Mouse (Mus musculus) forebrain, embryonic 15.5 days (tissue): ENCODE data around the gene Abhd4. TPM values are rescaled to one million over a fixed set of nuclear protein-coding genes. Genes with fewer than 3 reads are reported as not detected.
A peak's percentile ranks its signal among the peaks of the same experiment; 100 is the strongest.

Source experiments
- ATAC-seq: fragments of 200-750 bp; cut with Nextera tagmentation; replicated peaks from 2 replicates; pipeline ENCODE4 v1.8.0; 2017; ENCODE audit warnings: mild to moderate bottlenecking, moderate TSS enrichment, moderate library complexity
- H3K27ac ChIP-seq: fragments of 300-500 bp; sonication (generic); replicated peaks from 2 replicates; pipeline ENCODE4 v1.5.1; 2015; ENCODE audit warnings: mild to moderate bottlenecking, inconsistent platforms
- H3K27me3 ChIP-seq: fragments of 300-500 bp; sonication (generic); 2 replicates; pipeline ENCODE4 v1.6.1; 2015; ENCODE audit warnings: inconsistent platforms
- H3K36me3 ChIP-seq: fragments of 300-500 bp; sonication (generic); 2 replicates; pipeline ENCODE4 v1.6.1; 2015; ENCODE audit warnings: mild to moderate bottlenecking, inconsistent platforms
- H3K4me1 ChIP-seq: fragments of 300-500 bp; sonication (generic); 2 replicates; pipeline ENCODE4 v1.6.1; 2015; ENCODE audit warnings: inconsistent platforms
- H3K4me2 ChIP-seq: fragments of 300-500 bp; sonication (generic); replicated peaks from 2 replicates; pipeline ENCODE4 v1.6.1; 2015; ENCODE audit warnings: mild to moderate bottlenecking, inconsistent platforms
- H3K4me3 ChIP-seq: fragments of 300-500 bp; sonication (generic); 2 replicates; pipeline ENCODE4 v1.5.1; 2015; ENCODE audit warnings: mild to moderate bottlenecking, inconsistent platforms
- H3K9ac ChIP-seq: fragments of 300-500 bp; sonication (generic); replicated peaks from 2 replicates; pipeline ENCODE4 v1.6.1; 2015; ENCODE audit warnings: mild to moderate bottlenecking, inconsistent platforms
- H3K9me3 ChIP-seq: fragments of 300-500 bp; sonication (generic); 2 replicates; pipeline ENCODE4 v1.6.1; 2016; ENCODE audit warnings: inconsistent platforms
- WGBS: fragments of 180-500 bp; shearing (Covaris S2); methylation state at CpG from one replicate; pipeline ENCODE4 v1.1.7; 2015; ENCODE audit warnings: mixed read lengths; 5-methylcytosine and 5-hydroxymethylcytosine counted together
- polyA plus RNA-seq: library from polyadenylated mRNA; unstranded; fragments of >200 nt; fragmentation: Nextera tagmentation; extraction: Ambion mirVana; gene quantifications from 2 replicates; pipeline ENCODE4 v1.2.1, GENCODE M21; 2015

Gene Abhd4
- polyA plus RNA-seq: 47.7 and 53.9 TPM in 2 replicates

GRCm38 (mm10) chr14:54253741-54254291 is at the start of gene Abhd4, which contains the start of gene Dad1:
Gene Abhd4, plus strand, starts transcription at chr14:54254188.
Gene Dad1, minus strand, starts transcription at chr14:54254104.
- peak within 1 kb of the TSS; percentile 87 for H3K27ac ChIP-seq
- WGBS: under 1% methylated on average over 39 of the region's 39 CpGs

GRCm38 (mm10) chr14:54204311-54204710 is 49.7 kb upstream of the Abhd4 start:
- no peak overlapping the region for H3K9ac ChIP-seq
- no peak for ATAC-seq
- 91% methylated on average over 8 of the region's 8 CpGs for WGBS
- H3K36me3 ChIP-seq: no peaks in the 10 kb centered on the region
- H3K27me3 ChIP-seq: no peaks in the 10 kb centered on the region
- no peak overlapping the region for H3K4me3 ChIP-seq
- no peak overlapping the region for H3K4me2 ChIP-seq
- no peaks in the 10 kb centered on the region for H3K4me1 ChIP-seq
- no peaks in the 10 kb centered on the region for H3K9me3 ChIP-seq
- no peak overlapping the region for H3K27ac ChIP-seq

More at GRCm38 (mm10) chr14:54253741-54254291, at the start of gene Abhd4, which contains the start of gene Dad1:
- Histone ChIP-seq H3K9ac (peak within 1 kb of the TSS; percentile 69), H3K4me2 (peak within 1 kb of the TSS; percentile 61), H3K27me3 (no peaks in the 10 kb centered on the region), H3K9me3 (no peaks in the 10 kb centered on the region), H3K4me3 (peak within 1 kb of the TSS; percentile 65), H3K36me3 (no peaks in the 10 kb centered on the region), H3K4me1 (peaks cover 44% of the 10 kb centered on the region)
- ATAC-seq: peak; percentile 100

GRCm38 (mm10) chr14:54204786-54205185 is 49.2 kb upstream of the Abhd4 start:
- Histone ChIP-seq H3K4me3 (no peak overlapping the region), H3K36me3 (no peaks in the 10 kb centered on the region), H3K9me3 (no peaks in the 10 kb centered on the region), H3K4me1 (no peaks in the 10 kb centered on the region), H3K9ac (no peak overlapping the region), H3K4me2 (no peak overlapping the region), H3K27ac (no peak overlapping the region), H3K27me3 (no peaks in the 10 kb centered on the region)
- ATAC-seq: no peak
- 52% methylated on average over 4 of the region's 4 CpGs for WGBS

GRCm38 (mm10) chr14:54205904-54206303 is 48.1 kb upstream of the Abhd4 start:
- 73% methylated on average over 6 of the region's 6 CpGs for WGBS
- no peak for ATAC-seq
- Histone ChIP-seq H3K36me3 (no peaks in the 10 kb centered on the region), H3K4me2 (no peak overlapping the region), H3K9me3 (no peaks in the 10 kb centered on the region), H3K9ac (no peak overlapping the region), H3K4me1 (no peaks in the 10 kb centered on the region), H3K27ac (no peak overlapping the region), H3K27me3 (no peaks in the 10 kb centered on the region), H3K4me3 (no peak overlapping the region)

- H3K27me3 ChIP-seq: no peaks in the 10 kb centered on the region
- H3K9ac ChIP-seq: no peak overlapping the region
- no peak overlapping the region for H3K4me3 ChIP-seq
- H3K27ac ChIP-seq: no peak overlapping the region
- 91% methylated on average over 5 of the region's 5 CpGs for WGBS
- no peaks in the 10 kb centered on the region for H3K36me3 ChIP-seq
- no peak overlapping the region for H3K4me2 ChIP-seq
- H3K4me1 ChIP-seq: no peaks in the 10 kb centered on the region
- ATAC-seq: no peak
- no peaks in the 10 kb centered on the region for H3K9me3 ChIP-seq
Measured at GRCm38 (mm10) chr14:54206309-54206708, 47.7 kb upstream of the Abhd4 start.

GRCm38 (mm10) chr14:54206750-54207550 is 47.0 kb upstream of the Abhd4 start:
- Histone ChIP-seq H3K9me3 (no peaks in the 10 kb centered on the region), H3K4me3 (no peak overlapping the region), H3K36me3 (no peaks in the 10 kb centered on the region), H3K27me3 (no peaks in the 10 kb centered on the region), H3K9ac (no peak overlapping the region), H3K27ac (no peak overlapping the region), H3K4me2 (no peak overlapping the region), H3K4me1 (no peaks in the 10 kb centered on the region)
- ATAC-seq: no peak
- WGBS: 85% methylated on average over 15 of the region's 15 CpGs

GRCm38 (mm10) chr14:54207924-54208323 is 46.1 kb upstream of the Abhd4 start:
- H3K27me3 ChIP-seq: no peaks in the 10 kb centered on the region
- H3K4me2 ChIP-seq: no peak overlapping the region
- WGBS: 86% methylated on average over 5 of the region's 5 CpGs
- H3K9me3 ChIP-seq: no peaks in the 10 kb centered on the region
- H3K27ac ChIP-seq: no peak overlapping the region
- H3K36me3 ChIP-seq: no peaks in the 10 kb centered on the region
- no peak for ATAC-seq
- no peak overlapping the region for H3K4me3 ChIP-seq
- no peak overlapping the region for H3K9ac ChIP-seq
- no peaks in the 10 kb centered on the region for H3K4me1 ChIP-seq

- H3K9ac ChIP-seq: no peak overlapping the region
- 81% methylated on average over 6 of the region's 6 CpGs for WGBS
- H3K27ac ChIP-seq: no peak overlapping the region
- H3K27me3 ChIP-seq: no peaks in the 10 kb centered on the region
- no peak for ATAC-seq
- H3K4me3 ChIP-seq: no peak overlapping the region
- H3K4me2 ChIP-seq: no peak overlapping the region
- no peaks in the 10 kb centered on the region for H3K4me1 ChIP-seq
- no peaks in the 10 kb centered on the region for H3K36me3 ChIP-seq
- no peaks in the 10 kb centered on the region for H3K9me3 ChIP-seq
Measured at GRCm38 (mm10) chr14:54208741-54209140, 45.2 kb upstream of the Abhd4 start.

- WGBS: 79% methylated on average over 5 of the region's 5 CpGs
- Histone ChIP-seq H3K9ac (no peak overlapping the region), H3K4me1 (no peaks in the 10 kb centered on the region)
Measured at GRCm38 (mm10) chr14:54209932-54210331, 44.1 kb upstream of the Abhd4 start.

GRCm38 (mm10) chr14:54210401-54210800 is 43.6 kb upstream of the Abhd4 start:
- Histone ChIP-seq H3K27me3 (no peaks in the 10 kb centered on the region), H3K36me3 (no peaks in the 10 kb centered on the region), H3K4me3 (no peak overlapping the region), H3K9ac (no peak overlapping the region), H3K4me1 (no peaks in the 10 kb centered on the region), H3K4me2 (no peak overlapping the region), H3K9me3 (no peaks in the 10 kb centered on the region), H3K27ac (no peak overlapping the region)
- 96% methylated on average over 2 of the region's 2 CpGs for WGBS
- ATAC-seq: no peak

More at GRCm38 (mm10) chr14:54209932-54210331, 44.1 kb upstream of the Abhd4 start:
- no peak overlapping the region for H3K4me3 ChIP-seq
- H3K9me3 ChIP-seq: no peaks in the 10 kb centered on the region
- H3K27ac ChIP-seq: no peak overlapping the region
- ATAC-seq: no peak
- H3K4me2 ChIP-seq: no peak overlapping the region
- no peaks in the 10 kb centered on the region for H3K36me3 ChIP-seq
- no peaks in the 10 kb centered on the region for H3K27me3 ChIP-seq

GRCm38 (mm10) chr14:54211199-54211598 is 42.8 kb upstream of the Abhd4 start:
- 84% methylated on average over 8 of the region's 8 CpGs for WGBS
- no peak overlapping the region for H3K4me2 ChIP-seq
- ATAC-seq: no peak
- no peaks in the 10 kb centered on the region for H3K27me3 ChIP-seq
- no peaks in the 10 kb centered on the region for H3K36me3 ChIP-seq
- no peak overlapping the region for H3K27ac ChIP-seq
- H3K4me3 ChIP-seq: no peak overlapping the region
- no peak overlapping the region for H3K9ac ChIP-seq
- H3K9me3 ChIP-seq: no peaks in the 10 kb centered on the region
- no peaks in the 10 kb centered on the region for H3K4me1 ChIP-seq

GRCm38 (mm10) chr14:54211755-54212154 is 42.2 kb upstream of the Abhd4 start:
- ATAC-seq: no peak
- Histone ChIP-seq H3K4me3 (no peak overlapping the region), H3K9me3 (no peaks in the 10 kb centered on the region), H3K36me3 (no peaks in the 10 kb centered on the region), H3K27ac (no peak overlapping the region), H3K4me2 (no peak overlapping the region), H3K9ac (no peak overlapping the region), H3K27me3 (no peaks in the 10 kb centered on the region), H3K4me1 (no peaks in the 10 kb centered on the region)
- 82% methylated on average over 5 of the region's 5 CpGs for WGBS
